Mouse (Mus musculus): Measurements from ENCODE around the gene Ap3m1.

- TF ChIP-seq HCFC1 (IDR thresholded peaks at IDR 0.05; ENCODE audit: borderline replicate concordance, insufficient read depth, low read length) = no peak
- TF ChIP-seq MAFK (IDR thresholded peaks at IDR 0.05; ENCODE audit: insufficient read depth, low read depth, low read length) = no peak
- no peak for TF ChIP-seq ZC3H11A (IDR thresholded peaks at IDR 0.05; ENCODE audit: borderline replicate concordance, low read depth, low read length)
These were observed 13.3 kb upstream of the Ap3m1 start for GRCm38 (mm10) chr14:21065490-21066162.
